Mouse (Mus musculus): Measurements from ENCODE around the gene Fgfr2. TPM values are rescaled to one million over a fixed set of nuclear protein-coding genes. Genes with fewer than 3 reads are reported as not detected.
A peak's percentile ranks its signal among the peaks of the same experiment; 100 is the strongest.

Fgfr2 gene
- total RNA-seq, 2 experiments from 2014 or later, result 56.7 to 61.5 TPM

DNA sequence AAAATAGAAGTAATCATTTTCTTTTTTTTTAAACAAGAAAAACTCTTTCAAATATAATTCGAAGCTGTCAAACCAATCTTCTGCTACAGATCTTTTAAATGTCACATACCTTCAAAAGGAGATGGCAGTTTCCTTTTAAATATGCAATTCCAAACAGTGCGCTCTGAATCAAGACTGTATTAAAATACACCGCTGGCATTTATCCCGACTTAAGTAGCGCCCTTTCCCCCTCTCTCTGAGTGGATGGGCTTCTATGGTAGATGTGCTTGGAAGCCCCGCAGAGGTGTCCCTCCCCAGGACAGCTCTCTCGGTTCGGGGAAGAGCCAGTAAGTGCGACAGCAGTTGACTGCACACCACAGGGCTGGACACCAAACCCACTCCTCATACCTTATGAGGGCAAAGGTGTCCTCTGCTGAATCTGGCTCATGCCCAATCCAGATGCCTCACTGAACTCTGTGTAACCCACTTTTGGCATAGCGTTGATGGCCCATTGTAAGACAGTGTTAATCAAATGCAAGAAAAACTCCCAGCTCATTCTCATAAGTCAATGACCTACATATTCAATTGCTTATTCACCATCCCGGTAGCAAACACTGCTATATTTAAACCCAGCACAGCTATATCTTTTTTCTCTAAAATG is 33.4 kb downstream of the Fgfr2 start:
- no peak for DNase-seq (ENCODE audit: low spot score in 2 of 2)

DNA sequence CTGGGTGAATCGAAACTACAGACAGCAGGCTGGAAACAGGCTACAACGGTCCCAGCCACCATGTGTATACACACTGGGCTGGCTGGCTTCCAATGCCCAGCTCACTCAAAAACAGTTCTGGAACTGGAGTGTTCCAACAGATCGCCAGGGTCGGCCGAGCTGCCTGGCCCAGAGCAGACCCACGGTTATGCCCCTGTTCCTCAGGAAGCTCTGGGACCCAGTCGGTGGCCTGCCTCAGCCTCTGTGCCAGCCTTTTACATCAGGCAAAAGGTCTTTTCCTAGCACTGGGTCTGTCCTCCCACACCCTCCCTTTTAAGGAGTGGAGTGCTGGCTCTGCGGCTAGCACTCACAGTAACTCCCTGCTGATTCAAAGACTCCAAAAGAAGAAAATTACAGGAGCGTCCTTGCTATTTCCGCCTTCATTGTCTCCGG is 34.3 kb downstream of the Fgfr2 start:
- DNase-seq (ENCODE audit: low spot score in 2 of 2), result peak; percentile 47 to 76

DNA sequence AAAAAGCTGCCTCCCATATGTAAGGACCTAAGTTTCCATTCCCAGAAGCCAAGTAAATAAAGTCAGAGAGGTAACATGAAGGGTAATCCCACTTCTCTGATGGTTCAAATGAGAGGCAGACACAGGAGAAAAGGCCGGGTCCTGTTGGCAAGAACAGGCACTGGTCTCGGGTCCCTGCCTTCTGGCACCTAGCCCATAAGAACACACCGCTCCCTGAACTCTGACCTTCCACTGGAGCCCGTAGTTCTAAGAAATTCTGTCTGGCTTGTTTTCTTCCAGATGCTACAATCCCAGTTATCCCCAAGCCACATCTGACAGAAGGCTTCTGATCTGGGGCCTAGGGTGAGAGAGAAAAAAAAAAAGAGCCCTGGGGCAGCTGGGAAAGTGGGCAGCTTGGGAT is 34.7 kb downstream of the Fgfr2 start:
- DNase-seq (ENCODE audit: low spot score in 2 of 2), result no peak

GRCm38 (mm10) chr7:133085408-133085807 is 37.7 kb downstream of the Fgfr2 start:
- no peak for DNase-seq (ENCODE audit: low spot score in 2 of 2)

DNA sequence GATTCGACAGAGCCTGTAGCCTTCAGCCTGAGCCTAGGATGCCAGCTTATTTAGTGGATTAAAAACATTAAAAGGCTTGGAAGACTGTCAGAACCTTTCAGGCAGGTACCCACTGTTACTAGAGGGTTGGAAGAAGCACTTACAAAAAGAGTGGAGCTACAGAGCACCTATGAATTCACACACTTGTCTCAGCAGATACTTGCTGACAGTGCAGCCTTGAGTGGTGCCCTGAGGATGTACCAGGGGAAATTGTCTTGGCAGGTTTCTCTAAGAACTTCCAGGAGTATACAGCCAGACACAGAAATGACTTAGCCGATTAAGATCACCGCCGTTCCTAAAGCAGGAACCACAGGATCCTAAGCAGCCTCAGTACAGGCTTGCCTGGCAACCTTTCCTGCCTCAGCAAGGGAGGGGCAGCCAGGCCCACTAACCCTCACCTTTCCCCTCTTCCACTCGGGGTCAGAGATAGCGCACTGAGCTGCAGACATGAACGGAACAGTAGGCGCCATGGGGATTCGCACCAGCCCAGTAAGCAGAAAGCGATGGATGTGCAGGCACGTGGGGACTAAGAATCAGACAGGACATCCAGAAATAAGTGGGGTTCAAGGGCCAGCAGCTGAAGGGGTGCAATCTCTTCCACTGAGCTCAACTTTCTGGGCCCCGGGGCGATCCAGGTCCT is 39.1 kb downstream of the Fgfr2 start:
- DNase-seq (ENCODE audit: low spot score in 2 of 2), result no peak

DNA sequence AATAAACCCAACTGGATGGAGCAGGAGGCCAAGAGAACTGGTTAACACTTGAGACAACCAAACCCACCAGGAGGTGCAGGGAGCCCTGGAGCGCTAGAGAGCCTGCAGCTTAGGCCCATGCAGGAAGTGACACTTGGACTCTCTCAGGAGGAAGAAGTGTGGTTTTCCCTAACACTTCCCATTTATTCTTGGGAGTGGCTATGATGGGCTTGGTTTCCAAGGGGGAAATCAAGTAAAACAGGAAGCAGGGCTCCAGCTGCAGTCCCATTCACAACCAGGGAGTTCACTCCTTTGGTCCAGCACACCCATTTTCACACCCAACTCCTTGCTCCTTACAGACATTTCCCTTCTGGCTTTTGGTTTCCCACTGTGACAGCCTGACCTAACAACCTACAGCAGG is 44.2 kb downstream of the Fgfr2 start:
- DNase-seq (ENCODE audit: low spot score in 2 of 2), result no peak

GRCm38 (mm10) chr7:133074462-133075133 is 48.6 kb downstream of the Fgfr2 start:
- peak in 1 of 2 experiments; percentile 58 for DNase-seq (ENCODE audit: low spot score in 2 of 2)

DNA sequence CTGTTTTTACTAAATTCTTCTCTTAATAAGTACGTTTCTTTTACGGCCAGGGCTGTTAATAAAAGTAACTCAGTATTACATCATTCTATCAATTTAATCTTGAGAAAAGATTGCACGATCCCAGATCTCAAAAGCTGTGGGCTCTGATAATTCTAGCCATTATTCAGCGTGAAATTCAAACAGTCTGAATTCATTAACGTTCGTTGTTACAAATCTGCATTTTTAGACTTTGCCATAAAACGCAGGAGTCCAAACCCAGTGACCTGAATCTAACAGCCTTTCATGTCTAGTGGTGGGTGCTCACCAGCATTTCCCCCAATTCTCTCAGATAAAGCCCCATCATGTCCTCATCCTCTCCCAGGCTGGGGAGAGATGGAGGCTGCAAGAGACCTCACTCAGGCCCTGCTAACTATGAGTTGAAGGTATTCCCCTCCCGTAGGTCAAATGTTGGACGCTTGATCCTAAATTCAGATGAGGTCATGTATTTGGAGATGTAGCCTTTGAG is 50.0 kb downstream of the Fgfr2 start:
- no peak for DNase-seq (ENCODE audit: low spot score in 2 of 2)

DNA sequence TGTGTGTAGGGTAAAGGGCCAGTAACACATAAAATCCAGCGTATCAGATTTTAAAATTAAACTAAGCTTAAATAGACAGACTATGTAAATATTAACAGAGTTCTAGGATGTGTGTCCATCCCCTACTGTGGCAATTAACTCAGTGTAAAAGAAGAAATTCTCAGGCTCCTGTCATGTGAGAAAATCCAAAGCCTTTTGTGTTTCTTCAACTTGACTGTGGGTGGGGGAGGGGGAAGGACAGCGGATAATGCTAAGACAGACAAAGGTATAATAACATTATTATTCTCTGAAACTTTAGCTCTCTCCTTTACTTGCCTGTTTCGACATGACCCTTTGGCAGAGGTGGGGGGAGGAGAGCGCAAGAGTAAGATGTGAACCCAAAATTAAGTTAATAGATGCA is 50.6 kb downstream of the Fgfr2 start:
- no peak for DNase-seq (ENCODE audit: low spot score in 2 of 2)

DNA sequence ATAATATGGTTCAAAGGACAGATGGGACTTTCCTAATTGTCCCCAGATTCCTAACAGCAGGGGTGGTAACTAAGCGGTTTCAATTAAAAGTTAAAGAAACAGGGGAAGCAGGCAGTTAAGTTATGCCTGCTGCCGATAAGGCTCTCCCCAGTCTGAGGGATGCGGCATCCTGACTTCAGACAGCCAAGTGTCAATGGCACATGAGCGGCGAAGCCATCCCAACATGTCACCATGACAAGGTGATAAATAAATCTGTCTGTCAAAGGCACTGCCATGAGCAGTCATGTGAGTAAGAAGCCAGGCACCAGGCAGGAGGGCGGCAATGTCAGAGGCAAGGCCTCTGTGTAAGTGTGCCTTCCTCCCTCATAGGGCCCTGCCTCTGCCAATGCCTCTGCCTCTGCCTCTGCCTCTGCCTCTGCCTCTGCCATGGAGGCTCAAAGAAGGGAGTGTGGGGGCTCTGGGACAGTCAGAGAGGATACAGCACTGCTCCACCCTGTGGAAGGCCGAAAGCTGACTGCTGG is 55.8 kb downstream of the Fgfr2 start:
- no peak for DNase-seq (ENCODE audit: low spot score in 2 of 2)

DNA sequence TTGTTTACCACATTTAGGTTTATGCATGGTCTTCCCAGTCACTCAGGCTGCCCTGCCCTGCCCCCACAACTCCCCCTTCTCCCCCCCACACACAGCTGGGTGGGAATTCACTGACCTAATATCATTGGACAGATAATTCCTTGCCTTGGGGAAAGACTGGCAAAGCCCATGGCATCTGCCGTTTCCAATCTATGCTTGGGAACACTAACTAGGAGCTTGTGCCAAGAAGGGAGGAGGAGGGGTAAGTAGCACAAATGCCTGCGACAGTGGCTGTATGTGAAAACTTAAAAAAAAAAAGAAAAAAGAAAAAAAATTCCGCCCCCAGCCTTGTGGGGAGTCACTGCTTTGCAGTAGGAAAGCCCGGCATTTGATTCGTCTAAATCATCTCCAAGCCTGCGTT is 56.4 kb downstream of the Fgfr2 start:
- DNase-seq (ENCODE audit: low spot score in 2 of 2), result peak; percentile 70 to 86

GRCm38 (mm10) chr7:133062055-133062454 is 61.1 kb downstream of the Fgfr2 start:
- no peak for DNase-seq (ENCODE audit: low spot score in 2 of 2)

- no peak for DNase-seq (ENCODE audit: low spot score in 2 of 2)
Observed at GRCm38 (mm10) chr7:133060170-133060569, 63.0 kb downstream of the Fgfr2 start.

DNA sequence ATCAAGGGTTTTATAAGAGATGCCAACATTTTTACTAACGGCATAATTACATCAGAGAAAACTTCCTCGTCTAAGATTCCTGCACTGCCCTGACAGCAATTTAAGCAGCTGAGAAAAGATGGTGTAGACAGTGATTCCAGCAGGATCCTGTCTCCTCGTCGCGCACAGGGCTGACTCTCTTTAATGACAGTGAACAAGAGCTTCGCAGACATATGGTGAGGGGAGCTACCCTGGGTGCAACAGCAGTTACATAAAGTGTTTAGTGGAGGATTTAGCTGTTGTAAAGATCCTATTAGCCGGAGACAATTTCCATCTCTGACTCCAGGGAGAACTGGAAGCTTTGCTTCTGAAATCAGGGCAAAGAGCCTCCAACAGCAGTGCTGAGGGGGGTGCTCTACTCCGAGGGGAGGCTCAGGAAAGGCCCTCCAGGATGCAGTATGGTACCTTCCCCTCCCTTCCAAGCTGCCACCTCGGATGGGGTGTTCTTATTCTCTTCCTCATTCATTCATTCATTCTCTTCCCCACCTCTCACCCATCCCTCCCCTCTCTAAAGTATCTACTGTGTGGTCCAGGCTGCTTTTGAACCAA is 63.5 kb downstream of the Fgfr2 start:
- DNase-seq (ENCODE audit: low spot score in 2 of 2), result peak; percentile 42 to 78

- DNase-seq (ENCODE audit: low spot score in 2 of 2), result no peak
Observed at GRCm38 (mm10) chr7:133059150-133059509, 64.0 kb downstream of the Fgfr2 start.

DNA sequence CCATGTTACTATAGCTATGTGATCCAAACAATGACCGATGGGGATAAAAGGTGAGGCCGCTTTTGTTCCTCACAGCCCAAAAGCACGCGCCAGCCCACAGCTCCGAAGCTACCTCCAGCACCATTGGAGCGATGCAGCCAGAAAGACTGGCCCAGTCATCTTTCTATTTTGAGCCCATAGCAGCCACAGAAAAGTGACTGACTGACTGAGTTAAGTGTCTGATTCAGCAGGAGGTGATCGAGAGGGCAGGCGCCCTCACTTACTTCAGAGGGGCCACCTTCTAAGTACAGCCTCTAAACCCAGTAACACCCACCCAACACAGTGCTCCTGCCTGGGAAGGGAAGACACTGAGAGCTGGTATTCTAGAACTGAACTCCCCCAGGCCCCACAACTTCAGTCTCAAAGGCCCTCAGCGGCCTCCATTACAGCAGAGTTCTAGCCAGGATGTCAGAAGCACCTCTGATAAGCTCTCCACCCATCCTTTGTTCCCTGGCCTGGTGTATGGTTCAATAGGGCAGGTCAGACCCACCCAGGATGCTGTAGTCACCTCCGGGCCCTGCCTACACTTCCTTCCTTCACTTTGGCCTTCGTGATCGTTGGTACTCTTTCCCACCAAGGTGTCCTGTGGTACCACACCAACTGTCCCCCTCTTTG is 64.5 kb downstream of the Fgfr2 start:
- DNase-seq (ENCODE audit: low spot score in 2 of 2), result no peak

DNA sequence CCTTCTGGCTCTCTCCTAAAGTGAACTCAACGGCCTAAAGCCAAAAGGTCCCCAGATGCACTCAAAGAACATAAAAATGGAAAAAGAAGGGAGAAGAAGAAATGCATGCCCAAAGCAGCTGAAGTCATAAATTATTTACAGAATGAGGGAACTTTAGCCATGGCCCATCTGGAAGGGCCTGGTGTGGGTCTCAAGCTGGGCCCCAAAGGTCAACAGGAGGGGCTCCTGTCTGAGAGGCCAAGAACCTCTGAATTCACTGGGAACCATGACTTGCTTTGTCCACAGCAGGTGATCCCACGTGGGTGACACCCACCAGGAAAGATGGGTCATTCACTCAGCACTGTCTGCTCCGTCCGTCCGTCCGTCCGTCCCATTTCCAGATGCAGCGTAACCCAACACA is 66.2 kb downstream of the Fgfr2 start:
- DNase-seq (ENCODE audit: low spot score in 2 of 2), result no peak

GRCm38 (mm10) chr7:133054486-133054885 is 68.7 kb downstream of the Fgfr2 start:
- DNase-seq (ENCODE audit: low spot score in 2 of 2), result no peak

- DNase-seq (ENCODE audit: low spot score in 2 of 2), result no peak
Observed at GRCm38 (mm10) chr7:133053757-133054156, 69.4 kb downstream of the Fgfr2 start.

DNA sequence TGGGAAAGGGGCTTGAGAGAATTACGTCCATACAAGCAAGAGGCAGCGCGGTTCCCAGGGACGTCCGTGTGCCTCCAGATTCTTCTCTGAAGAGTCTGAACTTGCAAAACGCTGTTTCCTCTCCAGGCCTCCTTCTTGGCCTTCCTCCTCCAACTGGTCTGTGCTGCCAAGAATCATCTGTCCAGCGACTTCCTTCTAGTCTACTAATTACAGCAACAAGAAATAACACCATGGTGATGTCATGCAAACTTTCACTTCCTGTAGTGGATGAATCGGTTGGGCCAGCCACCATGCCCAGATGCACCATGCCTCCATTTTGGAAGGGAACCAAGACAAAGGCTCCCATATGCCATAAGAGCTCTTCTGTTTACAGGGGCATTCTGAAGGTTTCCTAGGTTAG is 70.3 kb downstream of the Fgfr2 start:
- no peak for DNase-seq (ENCODE audit: low spot score in 2 of 2)

- no peak for DNase-seq (ENCODE audit: low spot score in 2 of 2)
Observed at GRCm38 (mm10) chr7:133050681-133051080, 72.5 kb downstream of the Fgfr2 start.

All from layer of hippocampus, adult 18-20 months (tissue).